Mouse (Mus musculus) heart, embryonic 11.5 days (tissue): ENCODE results near the gene E330021D16Rik. TPM values are rescaled to one million over a fixed set of nuclear protein-coding genes. Genes with fewer than 3 reads are reported as not detected.
A peak's percentile ranks its signal among the peaks of the same experiment; 100 is the strongest.
"Not testable (repeated sequence)": the region's sequence is repeated elsewhere in the genome, so short reads cannot be mapped to it uniquely, and the experiment has no call there.

Source experiments
- ATAC-seq: fragments of 200-750 bp; cut with Nextera tagmentation; replicated peaks from 2 replicates; pipeline ENCODE4 v1.8.0; 2017; ENCODE audit warnings: moderate library complexity; ENCODE audit not compliant: insufficient number of reproducible peaks, low FRiP score, low TSS enrichment
- H3K27ac ChIP-seq: fragments of 300-500 bp; sonication (generic); 2 replicates; pipeline ENCODE4 v1.5.1; 2014; ENCODE audit warnings: mild to moderate bottlenecking, low read depth, low read length
- H3K27me3 ChIP-seq: fragments of 300-500 bp; sonication (generic); 2 replicates; pipeline ENCODE4 v1.6.1; 2014; ENCODE audit warnings: mild to moderate bottlenecking, low read length, mixed read lengths; ENCODE audit not compliant: control insufficient read depth, insufficient read depth
- H3K36me3 ChIP-seq: fragments of 300-500 bp; sonication (generic); 2 replicates; pipeline ENCODE4 v1.6.1; 2014; ENCODE audit warnings: mild to moderate bottlenecking, low read length, moderate library complexity, mixed read lengths; ENCODE audit not compliant: control insufficient read depth, insufficient read depth
- H3K4me1 ChIP-seq: fragments of 300-500 bp; sonication (generic); 2 replicates; pipeline ENCODE4 v1.6.1; 2014; ENCODE audit warnings: low read length; ENCODE audit not compliant: control insufficient read depth, insufficient read depth
- H3K4me2 ChIP-seq: fragments of 300-500 bp; sonication (generic); 2 replicates; pipeline ENCODE4 v1.6.1; 2014; ENCODE audit warnings: mild to moderate bottlenecking, moderate library complexity
- H3K4me3 ChIP-seq: fragments of 300-500 bp; sonication (generic); 2 replicates; pipeline ENCODE4 v1.5.1; 2014; ENCODE audit warnings: low read depth, low read length
- H3K9ac ChIP-seq: fragments of 300-500 bp; sonication (generic); 2 replicates; pipeline ENCODE4 v1.6.1; 2014; ENCODE audit warnings: mild to moderate bottlenecking, low read depth, low read length, moderate library complexity
- H3K9me3 ChIP-seq: fragments of 300-500 bp; sonication (generic); replicated peaks from 2 replicates; pipeline ENCODE4 v1.6.1; 2016; ENCODE audit warnings: low read length; ENCODE audit not compliant: control insufficient read depth
- WGBS: fragments of 180-500 bp; shearing (Covaris S2); extraction: QIAGEN DNeasy Blood & Tissue Kit; methylation state at CpG from one replicate; pipeline ENCODE4 v1.1.7; 2014; ENCODE audit not compliant: insufficient replicate concordance; 5-methylcytosine and 5-hydroxymethylcytosine counted together
- polyA plus RNA-seq: library from polyadenylated mRNA; unstranded; fragments of >200 nt; fragmentation: Nextera tagmentation; extraction: Ambion mirVana; gene quantifications from 2 replicates; pipeline ENCODE4 v1.2.1, GENCODE M21; 2014

The E330021D16Rik gene
- polyA plus RNA-seq, 1 experiment from 2014 or later = not detected

- ATAC-seq = no peak
- H3K4me2 ChIP-seq = no peak overlapping the region
- H3K9me3 ChIP-seq = 0 out of 2 replicates have a peak, but pooled peaks cover 2% of the 10 kb centered on the region
- H3K9ac ChIP-seq = no peak overlapping the region
- H3K36me3 ChIP-seq = no peaks in the 10 kb centered on the region
- WGBS = 90% methylated on average over 6 of the region's 6 CpGs
- H3K4me1 ChIP-seq = peaks cover 2% of the 10 kb centered on the region; the same call in 1 of the 2 replicates
- no peak overlapping the region for H3K4me3 ChIP-seq
- H3K27ac ChIP-seq = no peak overlapping the region
- H3K27me3 ChIP-seq = no peaks in the 10 kb centered on the region
Observed at GRCm38 (mm10) chr6:136450863-136451262, 35.5 kb upstream of the E330021D16Rik start.

- ATAC-seq = no peak
Observed at GRCm38 (mm10) chr6:136449930-136450329, 34.6 kb upstream of the E330021D16Rik start.

GRCm38 (mm10) chr6:136449270-136449692 lies 33.9 kb upstream of the E330021D16Rik start:
- ATAC-seq = peak; percentile 73
- WGBS = 43% methylated on average over 9 of the region's 9 CpGs

More at GRCm38 (mm10) chr6:136449930-136450329, 34.6 kb upstream of the E330021D16Rik start:
- H3K27me3 ChIP-seq = no peaks in the 10 kb centered on the region
- H3K9me3 ChIP-seq = peaks cover 7% of the 10 kb centered on the region
- no peak overlapping the region for H3K4me3 ChIP-seq
- no peak overlapping the region for H3K9ac ChIP-seq
- H3K4me2 ChIP-seq = no peak overlapping the region
- WGBS = 75% methylated on average over 1 of the region's 1 CpGs
- peak overlapping the region; percentile 59; the same call in 1 of the 2 replicates for H3K27ac ChIP-seq
- H3K36me3 ChIP-seq = no peaks in the 10 kb centered on the region
- H3K4me1 ChIP-seq = peaks cover 2% of the 10 kb centered on the region; the same call in 1 of the 2 replicates

GRCm38 (mm10) chr6:136439205-136439604 lies 23.8 kb upstream of the E330021D16Rik start:
- 72% methylated on average over 2 of the region's 2 CpGs for WGBS

More at GRCm38 (mm10) chr6:136449270-136449692, 33.9 kb upstream of the E330021D16Rik start:
- Histone ChIP-seq H3K27me3 (no peaks in the 10 kb centered on the region), H3K4me2 (no peak overlapping the region), H3K36me3 (no peaks in the 10 kb centered on the region), H3K4me1 (peaks cover 2% of the 10 kb centered on the region; the same call in 1 of the 2 replicates), H3K9ac (no peak overlapping the region), H3K9me3 (peaks cover 11% of the 10 kb centered on the region), H3K27ac (peak overlapping the region; percentile 59; the same call in 1 of the 2 replicates), H3K4me3 (no peak overlapping the region)

GRCm38 (mm10) chr6:136436151-136436550 lies 20.8 kb upstream of the E330021D16Rik start:
- not testable (repeated sequence) for H3K27me3 ChIP-seq, ATAC-seq, H3K9ac ChIP-seq, H3K4me3 ChIP-seq, H3K4me2 ChIP-seq, H3K36me3 ChIP-seq, H3K27ac ChIP-seq, H3K9me3 ChIP-seq, H3K4me1 ChIP-seq
- WGBS = 80% methylated on average over 3 of the region's 3 CpGs

More at GRCm38 (mm10) chr6:136439205-136439604, 23.8 kb upstream of the E330021D16Rik start:
- not testable (repeated sequence) for H3K27ac ChIP-seq, H3K36me3 ChIP-seq, H3K9ac ChIP-seq, H3K4me3 ChIP-seq, H3K27me3 ChIP-seq, H3K4me1 ChIP-seq, ATAC-seq, H3K4me2 ChIP-seq
- H3K9me3 ChIP-seq = peaks cover 11% of the 10 kb centered on the region

GRCm38 (mm10) chr6:136433573-136433972 lies 18.2 kb upstream of the E330021D16Rik start:
- Histone ChIP-seq H3K27me3 (no peaks in the 10 kb centered on the region), H3K4me3 (no peak overlapping the region), H3K27ac (no peak overlapping the region), H3K9me3 (no peaks in the 10 kb centered on the region), H3K4me1 (peaks cover 9% of the 10 kb centered on the region; the same call in 1 of the 2 replicates), H3K36me3 (no peaks in the 10 kb centered on the region), H3K4me2 (no peak overlapping the region), H3K9ac (no peak overlapping the region)
- ATAC-seq = no peak
- WGBS = 87% methylated on average over 6 of the region's 6 CpGs

GRCm38 (mm10) chr6:136431896-136432248 lies 16.5 kb upstream of the E330021D16Rik start:
- H3K9ac ChIP-seq = no peak overlapping the region
- H3K4me2 ChIP-seq = no peak overlapping the region
- WGBS = 25% methylated on average over 7 of the region's 7 CpGs
- peaks cover 9% of the 10 kb centered on the region; the same call in 1 of the 2 replicates for H3K4me1 ChIP-seq
- H3K27me3 ChIP-seq = no peaks in the 10 kb centered on the region
- no peaks in the 10 kb centered on the region for H3K36me3 ChIP-seq
- H3K9me3 ChIP-seq = no peaks in the 10 kb centered on the region
- no peak for ATAC-seq
- H3K27ac ChIP-seq = no peak overlapping the region
- H3K4me3 ChIP-seq = no peak overlapping the region

- Histone ChIP-seq H3K9ac (no peak overlapping the region), H3K27me3 (no peaks in the 10 kb centered on the region), H3K36me3 (no peaks in the 10 kb centered on the region), H3K9me3 (no peaks in the 10 kb centered on the region), H3K4me2 (no peak overlapping the region), H3K27ac (0 out of 2 replicates have a peak overlapping the region, but pooled peaks have one; percentile 22), H3K4me1 (peaks cover 9% of the 10 kb centered on the region; the same call in 1 of the 2 replicates), H3K4me3 (no peak overlapping the region)
- no peak for ATAC-seq
- WGBS = 47% methylated on average over 10 of the region's 10 CpGs
Observed at GRCm38 (mm10) chr6:136431169-136431895, 16.0 kb upstream of the E330021D16Rik start.
